Mouse (Mus musculus) limb, embryonic 13.5 days (tissue): ENCODE measurements around the gene Zfp111. TPM values are rescaled to one million over a fixed set of nuclear protein-coding genes. Genes with fewer than 3 reads are reported as not detected.

Source experiments
- ATAC-seq: fragments of 200-750 bp; cut with Nextera tagmentation; 2 replicates; pipeline ENCODE4 v1.8.0; 2017; ENCODE audit warnings: low read depth, moderate number of reproducible peaks, moderate TSS enrichment; ENCODE audit not compliant: low FRiP score
- H3K27ac ChIP-seq: fragments of 300-500 bp; sonication (generic); 2 replicates; pipeline ENCODE4 v1.5.1; 2015; ENCODE audit warnings: inconsistent platforms, mild to moderate bottlenecking, moderate library complexity
- H3K27me3 ChIP-seq: fragments of 300-500 bp; sonication (generic); 2 replicates; pipeline ENCODE4 v1.6.1; 2015; ENCODE audit warnings: mild to moderate bottlenecking, inconsistent platforms
- H3K36me3 ChIP-seq: fragments of 300-500 bp; sonication (generic); 2 replicates; pipeline ENCODE4 v1.6.1; 2015; ENCODE audit warnings: inconsistent platforms, mild to moderate bottlenecking, moderate library complexity
- H3K4me1 ChIP-seq: fragments of 300-500 bp; sonication (generic); 2 replicates; pipeline ENCODE4 v1.6.1; 2015; ENCODE audit warnings: inconsistent platforms
- H3K4me2 ChIP-seq: fragments of 300-500 bp; sonication (generic); replicated peaks from 2 replicates; pipeline ENCODE4 v1.6.1; 2015; ENCODE audit warnings: inconsistent platforms, mild to moderate bottlenecking, moderate library complexity
- H3K4me3 ChIP-seq: fragments of 300-500 bp; sonication (generic); 2 replicates; pipeline ENCODE4 v1.5.1; 2015; ENCODE audit warnings: moderate library complexity, mild to moderate bottlenecking, inconsistent platforms
- H3K9ac ChIP-seq: fragments of 300-500 bp; sonication (generic); 2 replicates; pipeline ENCODE4 v1.6.1; 2015; ENCODE audit warnings: mild to moderate bottlenecking, inconsistent platforms
- H3K9me3 ChIP-seq: fragments of 300-500 bp; sonication (generic); 2 replicates; pipeline ENCODE4 v1.6.1; 2016; ENCODE audit warnings: inconsistent platforms
- WGBS: fragments of 180-500 bp; shearing (Covaris S2); methylation state at CpG from one replicate; pipeline ENCODE4 v1.1.7; 2015; 5-methylcytosine and 5-hydroxymethylcytosine counted together
- polyA plus RNA-seq: library from polyadenylated mRNA; unstranded; fragments of >200 nt; fragmentation: Nextera tagmentation; extraction: Ambion mirVana; gene quantifications from 2 replicates; pipeline ENCODE4 v1.2.1, GENCODE M21; 2015

Gene Zfp111
- polyA plus RNA-seq, 1 experiment from 2014 or later: 10.5 TPM

- Histone ChIP-seq H3K27me3 (no peaks in the 10 kb centered on the region), H3K36me3 (peaks cover 36% of the 10 kb centered on the region), H3K4me3 (no peak overlapping the region), H3K4me2 (no peak overlapping the region), H3K9me3 (peaks cover 10% of the 10 kb centered on the region), H3K27ac (no peak overlapping the region), H3K4me1 (no peaks in the 10 kb centered on the region), H3K9ac (no peak overlapping the region)
- 56% methylated on average over 3 of the region's 3 CpGs for WGBS
- no peak for ATAC-seq
Observed at GRCm38 (mm10) chr7:24193157-24193556, 18.1 kb downstream of the Zfp111 start.

GRCm38 (mm10) chr7:24191361-24191760, 19.9 kb downstream of the Zfp111 start:
- Histone ChIP-seq H3K4me2 (no peak overlapping the region), H3K4me3 (no peak overlapping the region), H3K36me3 (peaks cover 22% of the 10 kb centered on the region), H3K9me3 (peaks cover 7% of the 10 kb centered on the region), H3K9ac (no peak overlapping the region), H3K4me1 (no peaks in the 10 kb centered on the region), H3K27me3 (no peaks in the 10 kb centered on the region), H3K27ac (no peak overlapping the region)
- 89% methylated on average over 2 of the region's 2 CpGs for WGBS
- no peak for ATAC-seq

GRCm38 (mm10) chr7:24189571-24189944, 21.7 kb downstream of the Zfp111 start:
- Histone ChIP-seq H3K36me3 (peaks cover 15% of the 10 kb centered on the region), H3K27me3 (no peaks in the 10 kb centered on the region), H3K9ac (no peak overlapping the region), H3K4me2 (no peak overlapping the region), H3K27ac (no peak overlapping the region), H3K9me3 (peaks cover 7% of the 10 kb centered on the region), H3K4me3 (no peak overlapping the region), H3K4me1 (no peaks in the 10 kb centered on the region)
- ATAC-seq: no peak
- 82% methylated on average over 5 of the region's 5 CpGs for WGBS

GRCm38 (mm10) chr7:24188901-24189570, 22.2 kb downstream of the Zfp111 start:
- Histone ChIP-seq H3K9me3 (peaks cover 5% of the 10 kb centered on the region), H3K4me2 (no peak overlapping the region), H3K4me1 (no peaks in the 10 kb centered on the region), H3K36me3 (peaks cover 10% of the 10 kb centered on the region), H3K27ac (no peak overlapping the region), H3K27me3 (no peaks in the 10 kb centered on the region), H3K9ac (no peak overlapping the region), H3K4me3 (no peak overlapping the region)
- ATAC-seq: no peak
- 76% methylated on average over 4 of the region's 4 CpGs for WGBS

GRCm38 (mm10) chr7:24187611-24188010, 23.6 kb downstream of the Zfp111 start:
- WGBS: 78% methylated on average over 1 of the region's 1 CpGs
- Histone ChIP-seq H3K4me3 (no peak overlapping the region), H3K4me2 (no peak overlapping the region), H3K27ac (no peak overlapping the region), H3K9me3 (no peaks in the 10 kb centered on the region; the same call in 1 of the 2 replicates), H3K9ac (no peak overlapping the region), H3K36me3 (no peaks in the 10 kb centered on the region), H3K27me3 (no peaks in the 10 kb centered on the region), H3K4me1 (no peaks in the 10 kb centered on the region)
- no peak for ATAC-seq

GRCm38 (mm10) chr7:24175337-24175711, 35.9 kb downstream of the Zfp111 start:
- no peak overlapping the region for H3K27ac ChIP-seq
- H3K36me3 ChIP-seq: no peaks in the 10 kb centered on the region; the same call in 1 of the 2 replicates
- peak overlapping the region; percentile 78 for H3K9ac ChIP-seq
- no peak for ATAC-seq
- H3K9me3 ChIP-seq: no peaks in the 10 kb centered on the region
- H3K4me2 ChIP-seq: peak overlapping the region; percentile 62
- no peaks in the 10 kb centered on the region for H3K4me1 ChIP-seq
- WGBS: 56% methylated on average over 6 of the region's 6 CpGs
- H3K27me3 ChIP-seq: no peaks in the 10 kb centered on the region
- peak overlapping the region; percentile 61 for H3K4me3 ChIP-seq

GRCm38 (mm10) chr7:24174618-24175336, 36.5 kb downstream of the Zfp111 start, which contains the start of gene Zfp114:
Gene Zfp114 (plus strand): TSS chr7:24175060.
- Histone ChIP-seq H3K4me2 (peak within 1 kb of the TSS; percentile 62), H3K27me3 (no peaks in the 10 kb centered on the region), H3K4me1 (no peaks in the 10 kb centered on the region), H3K36me3 (no peaks in the 10 kb centered on the region; the same call in 1 of the 2 replicates), H3K4me3 (peak within 1 kb of the TSS; percentile 61), H3K9ac (peak within 1 kb of the TSS; percentile 78), H3K9me3 (no peaks in the 10 kb centered on the region), H3K27ac (no peak within 1 kb of the TSS)
- ATAC-seq: peak; percentile 89
- 12% methylated on average over 23 of the region's 23 CpGs for WGBS

GRCm38 (mm10) chr7:24172191-24172590, 39.1 kb downstream of the Zfp111 start:
- Histone ChIP-seq H3K9me3 (no peaks in the 10 kb centered on the region), H3K4me1 (no peaks in the 10 kb centered on the region), H3K9ac (no peak overlapping the region), H3K27ac (no peak overlapping the region), H3K36me3 (no peaks in the 10 kb centered on the region; the same call in 1 of the 2 replicates), H3K4me2 (no peak overlapping the region), H3K4me3 (no peak overlapping the region), H3K27me3 (no peaks in the 10 kb centered on the region)
- WGBS: 64% methylated on average over 4 of the region's 4 CpGs
- ATAC-seq: no peak

- Histone ChIP-seq H3K9ac (no peak overlapping the region), H3K27ac (no peak overlapping the region), H3K4me1 (no peaks in the 10 kb centered on the region), H3K4me2 (no peak overlapping the region), H3K9me3 (0 out of 2 replicates have a peak, but pooled peaks cover under 1% of the 10 kb centered on the region), H3K4me3 (no peak overlapping the region), H3K27me3 (no peaks in the 10 kb centered on the region), H3K36me3 (no peaks in the 10 kb centered on the region)
- WGBS: 7% methylated on average over 1 of the region's 1 CpGs
- no peak for ATAC-seq
Observed at GRCm38 (mm10) chr7:24153272-24153671, 58.0 kb downstream of the Zfp111 start.

Other genes starting within 250 kb of the Zfp111 start
- not detected in 2 replicates for gene Vmn1r181, start 236.8 kb downstream of the Zfp111 start, polyA plus RNA-seq
- gene V1rd19, start 209.8 kb downstream of the Zfp111 start, polyA plus RNA-seq: not detected in 2 replicates
- not detected in 2 replicates for gene Vmn1r183, start 158.2 kb downstream of the Zfp111 start, polyA plus RNA-seq
- 23.0 and 25.2 TPM in 2 replicates for gene Zfp180, start 129.5 kb downstream of the Zfp111 start, polyA plus RNA-seq
- 9.1 and 9.9 TPM in 2 replicates for gene Zfp112, start 99.1 kb downstream of the Zfp111 start, polyA plus RNA-seq
- 21.3 and 22.0 TPM in 2 replicates for gene Zfp235, start 77.3 kb downstream of the Zfp111 start, polyA plus RNA-seq
- gene Zfp114, start 36.4 kb downstream of the Zfp111 start, polyA plus RNA-seq: 5.6 and 7.1 TPM in 2 replicates
- gene Zfp109, start 26.1 kb upstream of the Zfp111 start, polyA plus RNA-seq: 6.1 and 6.9 TPM in 2 replicates
- 5.4 and 5.5 TPM in 2 replicates for gene Zfp108, start 43.4 kb upstream of the Zfp111 start, polyA plus RNA-seq
- 8.9 and 9.8 TPM in 2 replicates for gene Zfp93, start 59.0 kb upstream of the Zfp111 start, polyA plus RNA-seq
- 54.1 and 63.5 TPM in 2 replicates for gene Zfp61, start 89.8 kb upstream of the Zfp111 start, polyA plus RNA-seq
- gene Zfp94, start 105.2 kb upstream of the Zfp111 start, polyA plus RNA-seq: 15.0 and 16.0 TPM in 2 replicates
- gene Tescl, start 122.5 kb upstream of the Zfp111 start, polyA plus RNA-seq: not detected in 2 replicates
- gene Lypd5, start 137.8 kb upstream of the Zfp111 start, polyA plus RNA-seq: not detected in 2 replicates
- 1.4 and 2.4 TPM in 2 replicates for gene Kcnn4, start 158.8 kb upstream of the Zfp111 start, polyA plus RNA-seq
- gene Smg9, start 188.2 kb upstream of the Zfp111 start, polyA plus RNA-seq: 24.5 and 25.1 TPM in 2 replicates
- gene Irgc1, start 240.9 kb upstream of the Zfp111 start, polyA plus RNA-seq: not detected in 2 replicates